8 mouse cellular contexts compared by ENCODE assay signal in the genomic region with DNA sequence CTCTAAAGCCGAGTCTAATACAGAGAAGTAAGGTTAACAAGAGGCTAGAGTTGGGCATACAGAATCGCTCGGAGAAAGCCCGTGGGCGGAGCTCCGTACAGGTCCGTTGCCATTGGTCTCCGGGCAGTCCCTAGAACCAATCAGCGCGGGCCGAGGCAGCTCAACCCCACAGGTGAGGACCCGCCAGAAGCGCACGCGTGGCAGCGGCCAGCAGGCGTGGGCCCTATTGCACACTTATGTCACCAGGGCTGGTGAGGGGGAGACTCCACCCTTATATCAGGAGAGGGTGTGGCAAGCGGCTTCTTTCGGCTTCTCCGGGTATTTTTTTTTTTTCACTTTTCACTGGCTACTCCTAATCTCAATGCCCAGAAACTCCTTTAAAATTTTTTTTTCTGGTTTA. TPM values are rescaled to one million over a fixed set of nuclear protein-coding genes. Genes with fewer than 3 reads are reported as not detected.
DNase-seq lines count a peak whose midpoint lies in the region; ATAC-seq and TF ChIP-seq lines count a peak whose summit lies in the region.

No protein-coding gene starts in this region.

- DNase-seq in cerebellum, adult 11 months: peak; percentile 11
- peak; percentile 72 to 74 for DNase-seq in heart, postnatal 10 days
- DNase-seq in kidney, postnatal 25 days: peak; percentile 90 to 96
- peak; percentile 45 to 50 for DNase-seq in thymus, postnatal 10 days (ENCODE audit: low spot score in 2 of 2)

- peaks cover 19% of the 10 kb centered on the region for H3K27me3 ChIP-seq in E14TG2a.4 (ENCODE audit: insufficient read depth, low read length)
- H3K27me3 ChIP-seq in forebrain, embryonic 15.5 days: peaks cover 61% of the 10 kb centered on the region
- H3K27me3 ChIP-seq in lung, embryonic 15.5 days: peaks cover 83% of the 10 kb centered on the region
- peaks cover 9% of the 10 kb centered on the region for H3K27me3 ChIP-seq in neural tube, embryonic 15.5 days (replicated peaks)

- intact Hi-C loops in heart, postnatal 10 days (cut with DNase I): loop anchor here (5.0 kb wide), 1 partner anchor 87 kb away; no protein-coding TSS in a partner anchor

- H3K9ac ChIP-seq in forebrain, embryonic 15.5 days (replicated peaks): peak overlapping the region; percentile 2; the same call in 1 of the 2 replicates
- no peak overlapping the region for H3K9ac ChIP-seq in lung, embryonic 15.5 days
- peak overlapping the region; percentile 31; the same call in 1 of the 2 replicates for H3K9ac ChIP-seq in neural tube, embryonic 15.5 days (replicated peaks)

- peak; percentile 93 for ATAC-seq in forebrain, embryonic 15.5 days (replicated peaks)
- ATAC-seq in lung, embryonic 15.5 days (ENCODE audit: borderline replicate concordance, extremely low read depth, low FRiP score, low TSS enrichment): peak; percentile 91
- peak; percentile 91 for ATAC-seq in neural tube, embryonic 15.5 days (ENCODE audit: low FRiP score)

- peaks cover 4% of the 10 kb centered on the region; the same call in 1 of the 2 replicates for H3K36me3 ChIP-seq in E14TG2a.4 (ENCODE audit: insufficient read depth, low read length)
- H3K36me3 ChIP-seq in forebrain, embryonic 15.5 days: no peaks in the 10 kb centered on the region
- no peaks in the 10 kb centered on the region for H3K36me3 ChIP-seq in lung, embryonic 15.5 days
- H3K36me3 ChIP-seq in neural tube, embryonic 15.5 days: no peaks in the 10 kb centered on the region

- H3K9me3 ChIP-seq in E14TG2a.4 (ENCODE audit: low read length): peaks cover 10% of the 10 kb centered on the region
- no peaks in the 10 kb centered on the region for H3K9me3 ChIP-seq in forebrain, embryonic 15.5 days
- no peaks in the 10 kb centered on the region for H3K9me3 ChIP-seq in lung, embryonic 15.5 days
- H3K9me3 ChIP-seq in neural tube, embryonic 15.5 days (replicated peaks): no peaks in the 10 kb centered on the region

- no peak overlapping the region for H3K27ac ChIP-seq in forebrain, embryonic 15.5 days (replicated peaks)
- no peak overlapping the region for H3K27ac ChIP-seq in lung, embryonic 15.5 days
- peak overlapping the region; percentile 51 for H3K27ac ChIP-seq in neural tube, embryonic 15.5 days (replicated peaks)

- H3K4me1 ChIP-seq in E14TG2a.4 (replicated peaks; ENCODE audit: low read depth, low read length): peaks cover 75% of the 10 kb centered on the region
- peaks cover 16% of the 10 kb centered on the region for H3K4me1 ChIP-seq in forebrain, embryonic 15.5 days
- H3K4me1 ChIP-seq in lung, embryonic 15.5 days: peaks cover 19% of the 10 kb centered on the region
- peaks cover 53% of the 10 kb centered on the region for H3K4me1 ChIP-seq in neural tube, embryonic 15.5 days

- peak overlapping the region; percentile 70 for H3K4me2 ChIP-seq in forebrain, embryonic 15.5 days (replicated peaks)
- H3K4me2 ChIP-seq in lung, embryonic 15.5 days: peak overlapping the region; percentile 74
- peak overlapping the region; percentile 81 for H3K4me2 ChIP-seq in neural tube, embryonic 15.5 days

- 2% methylated on average over 20 of the region's 20 CpGs for WGBS in forebrain, embryonic 15.5 days
- WGBS in lung, embryonic 15.5 days: 4% methylated on average over 20 of the region's 20 CpGs
- WGBS in neural tube, embryonic 15.5 days: under 1% methylated on average over 20 of the region's 20 CpGs

- peak overlapping the region; percentile 56 for H3K4me3 ChIP-seq in E14TG2a.4 (replicated peaks; ENCODE audit: low read length)
- peak overlapping the region; percentile 35 for H3K4me3 ChIP-seq in forebrain, embryonic 15.5 days
- H3K4me3 ChIP-seq in lung, embryonic 15.5 days: peak overlapping the region; percentile 36
- peak overlapping the region; percentile 45 for H3K4me3 ChIP-seq in neural tube, embryonic 15.5 days (replicated peaks)

- TF ChIP-seq CTCF in E14TG2a.4 (conservative IDR thresholded peaks at IDR 0.05; ENCODE audit: low read length): no peak

RNA-seq across cellular contexts. Expression of a gene that starts 7.7 kb away (rescaled TPM):
- 4.3 and 4.4 TPM in 2 replicates for polyA plus RNA-seq in forebrain, embryonic 15.5 days (2015; fragmentation: Nextera tagmentation; extraction: Ambion mirVana)
- total RNA-seq in heart, postnatal 10 days (2021): 1 to 10 TPM in 1 of 2 experiments, under 1 TPM in 1; 0.93 to 1.4 TPM
- 0.86 and 1.00 TPM in 2 replicates for polyA plus RNA-seq in lung, embryonic 15.5 days (2015; fragmentation: Nextera tagmentation; extraction: Ambion mirVana)
- 7.0 and 7.1 TPM in 2 replicates for polyA plus RNA-seq in neural tube, embryonic 15.5 days (2015; fragmentation: Nextera tagmentation; extraction: Ambion mirVana)

Comparison
In these comparisons a context has a peak if more than half of its experiments do, and no peak if none do; other contexts are left out.
1. DNase-seq: peak in every context shown above with its lines; median percentile 93 in kidney, postnatal 25 days; 73 in heart, postnatal 10 days; 48 in thymus, postnatal 10 days; 11 in cerebellum, adult 11 months.